Comparison of ENCODE assay signal across 28 mouse cellular contexts in genomic region chr13:101721901-101722595, GRCm38 (mm10). TPM values are rescaled to one million over a fixed set of nuclear protein-coding genes. Genes with fewer than 3 reads are reported as not detected.
DNase-seq lines count a peak whose midpoint lies in the region; ATAC-seq and TF ChIP-seq lines count a peak whose summit lies in the region.
"Had no signal": no experiment of that assay in that cellular context is flagged by ENCODE, and none has a peak within 500 bp of the region (broad histone marks: within the 10 kb centered on the region; RNA-seq: fewer than 3 reads in every experiment).

No protein-coding gene starts in this region.

- H3K27me3 ChIP-seq in heart, postnatal 0 days (ENCODE audit: control insufficient read depth, insufficient read depth, low read length): no peaks in the 10 kb centered on the region
- H3K27me3 ChIP-seq in kidney, adult 2 months (replicated peaks; ENCODE audit: control insufficient read depth, insufficient read depth, low read length): no peaks in the 10 kb centered on the region
- H3K27me3 ChIP-seq: embryonic facial prominence, embryonic 12.5 days; forebrain, embryonic 13.5 days; heart, embryonic 15.5 days; intestine, embryonic 15.5 days; liver, embryonic 13.5 days; neural tube, embryonic 15.5 days; stomach, embryonic 15.5 days had no signal

- TF ChIP-seq EP300 in heart, postnatal 0 days (IDR thresholded peaks at IDR 0.05; ENCODE audit: low read depth): no peak

- DNase-seq in adrenal gland, postnatal 14 days: peak; percentile 59
- no peak for DNase-seq in adrenal gland, adult 8-10 months
- no peak for DNase-seq in heart, postnatal 0 days (ENCODE audit: low spot score)
- no peak for DNase-seq in heart, adult 8-10 months (ENCODE audit: low spot score)
- DNase-seq in 3134 (ENCODE audit: extremely low read depth, insufficient read length, low spot score): peak; percentile 44
- peak; percentile 23 for DNase-seq in adrenal gland, postnatal 25 days
- no peak for DNase-seq in thymus, postnatal 10 days (ENCODE audit: low spot score in 2 of 2)
- DNase-seq in kidney, adult 2 months: no peak
- DNase-seq: cerebellum, adult 9-10 months; gastrocnemius, postnatal 10 days; heart, adult 18-20 months; kidney, adult 9 months; kidney, postnatal 14 days; liver, embryonic 13.5 days; lung, embryonic 14.5 days; right cerebral cortex, adult 18-20 months; right cerebral cortex, postnatal 4 days; thymus, adult 18-20 months had no signal

- H3K4me3 ChIP-seq in heart, postnatal 0 days (ENCODE audit: low read depth, low read length): no peak overlapping the region
- no peak overlapping the region for H3K4me3 ChIP-seq in kidney, adult 2 months (ENCODE audit: insufficient read depth, low read depth, low read length)
- H3K4me3 ChIP-seq: embryonic facial prominence, embryonic 12.5 days; erythroblast, embryonic 14.5 days; forebrain, embryonic 13.5 days; heart, embryonic 15.5 days; intestine, embryonic 15.5 days; limb, embryonic 12.5 days; liver, embryonic 13.5 days; neural tube, embryonic 15.5 days; stomach, embryonic 15.5 days had no signal

- 85% methylated on average over 9 of the region's 9 CpGs for WGBS in heart, postnatal 0 days
- WGBS in kidney, adult 2 months: 74% methylated on average over 9 of the region's 9 CpGs

- no peak for TF ChIP-seq CTCF in heart, postnatal 0 days (IDR thresholded peaks at IDR 0.05; ENCODE audit: low read depth)
- no peak; the same call in 1 of the 2 replicates for TF ChIP-seq CTCF in kidney, adult 2 months (conservative IDR thresholded peaks at IDR 0.05; ENCODE audit: insufficient read depth, insufficient read length, low read depth, low read length)

- TF ChIP-seq POLR2A in kidney, adult 2 months (IDR thresholded peaks at IDR 0.05; ENCODE audit: low read depth, low read length): no peak

- H3K36me3 ChIP-seq in heart, postnatal 0 days (replicated peaks; ENCODE audit: control insufficient read depth, insufficient read depth, low read length): 0 out of 2 replicates have a peak, but pooled peaks cover 5% of the 10 kb centered on the region
- H3K36me3 ChIP-seq in kidney, adult 2 months (ENCODE audit: control insufficient read depth, insufficient read depth, low read length): no peaks in the 10 kb centered on the region; the same call in 1 of the 2 replicates
- H3K36me3 ChIP-seq: embryonic facial prominence, embryonic 12.5 days; heart, embryonic 15.5 days; intestine, embryonic 15.5 days; limb, embryonic 12.5 days; liver, embryonic 13.5 days; neural tube, embryonic 15.5 days; stomach, embryonic 15.5 days had no signal

- H3K4me1 ChIP-seq in heart, postnatal 0 days (ENCODE audit: control insufficient read depth, insufficient read depth): peaks cover 31% of the 10 kb centered on the region
- peaks cover 16% of the 10 kb centered on the region for H3K4me1 ChIP-seq in kidney, adult 2 months (ENCODE audit: control insufficient read depth, insufficient read depth, low read length)

- H3K9ac ChIP-seq in heart, postnatal 0 days (replicated peaks; ENCODE audit: low read depth, low read length): no peak overlapping the region
- H3K9ac ChIP-seq: embryonic facial prominence, embryonic 12.5 days; forebrain, embryonic 13.5 days; heart, embryonic 15.5 days; intestine, embryonic 15.5 days; limb, embryonic 12.5 days; liver, embryonic 13.5 days; lung, embryonic 14.5 days; neural tube, embryonic 15.5 days; stomach, embryonic 15.5 days had no signal

- H3K9me3 ChIP-seq in heart, postnatal 0 days (replicated peaks; ENCODE audit: control insufficient read depth, low read length): no peaks in the 10 kb centered on the region
- H3K9me3 ChIP-seq: embryonic facial prominence, embryonic 12.5 days; forebrain, embryonic 13.5 days; heart, embryonic 15.5 days; intestine, embryonic 15.5 days; limb, embryonic 12.5 days; liver, embryonic 13.5 days; neural tube, embryonic 15.5 days; stomach, embryonic 15.5 days had no signal

- ATAC-seq in heart, postnatal 0 days (ENCODE audit: insufficient read depth, low read depth): no peak
- ATAC-seq: hindbrain, embryonic 16.5 days; intestine, embryonic 15.5 days had no signal

- H3K27ac ChIP-seq in heart, postnatal 0 days (ENCODE audit: low read depth): peak overlapping the region; percentile 2; the same call in 1 of the 2 replicates
- H3K27ac ChIP-seq in kidney, adult 2 months (ENCODE audit: insufficient read depth, low read depth, low read length): no peak overlapping the region
- H3K27ac ChIP-seq: embryonic facial prominence, embryonic 12.5 days; forebrain, embryonic 13.5 days; heart, embryonic 15.5 days; intestine, embryonic 15.5 days; limb, embryonic 12.5 days; liver, embryonic 13.5 days; neural tube, embryonic 15.5 days; stomach, embryonic 15.5 days had no signal

- no peak overlapping the region for H3K4me2 ChIP-seq in heart, postnatal 0 days (ENCODE audit: low read depth, low read length)
- H3K4me2 ChIP-seq: embryonic facial prominence, embryonic 12.5 days; forebrain, embryonic 13.5 days; heart, embryonic 15.5 days; intestine, embryonic 15.5 days; limb, embryonic 12.5 days; liver, embryonic 13.5 days; lung, embryonic 14.5 days; midbrain, embryonic 11.5 days; neural tube, embryonic 15.5 days; stomach, embryonic 15.5 days had no signal

RNA-seq across cellular contexts. Expression of gene Pik3r1, which starts 46.0 kb away (rescaled TPM):
- total RNA-seq in adrenal gland, postnatal 14 days (2021): 109 and 110 TPM in 2 replicates
- total RNA-seq in adrenal gland, adult 8-10 months (2022): 100 to 1,000 TPM in 1 of 4 experiments, 10 to 100 TPM in 3; 52.9 to 103 (median 87.4) TPM
- total RNA-seq in heart, postnatal 0 days (2014; rRNA removed; ENCODE audit: low replicate concordance): 31.6 and 33.8 TPM in 2 replicates
- polyA plus RNA-seq in heart, postnatal 0 days (2015; fragmentation: Nextera tagmentation; extraction: Ambion mirVana): 13.6 and 16.3 TPM in 2 replicates
- 100 to 1,000 TPM; 107 to 140 (median 112) TPM for total RNA-seq in heart, adult 8-10 months (2022)
- 130 and 193 TPM in 2 replicates for total RNA-seq in adrenal gland, postnatal 25 days (2021)
- polyA plus RNA-seq in kidney, adult 2 months (2012; rRNA removed): 17.1 and 21.2 TPM in 2 replicates

Comparison
In these comparisons a context has a peak if more than half of its experiments do, and no peak if none do; other contexts are left out.
1. DNase-seq: peak in adrenal gland, postnatal 14 days (single experiment), 3134 (single experiment) and adrenal gland, postnatal 25 days (single experiment); none in adrenal gland, adult 8-10 months (single experiment), heart, postnatal 0 days (single experiment), heart, adult 8-10 months (single experiment), thymus, postnatal 10 days (0 of 2) and kidney, adult 2 months (single experiment).